Mouse (Mus musculus): ENCODE measurements around the gene Scamp5. TPM values are rescaled to one million over a fixed set of nuclear protein-coding genes. Genes with fewer than 3 reads are reported as not detected.

Gene Scamp5
- polyA plus RNA-seq, 1 experiment from 2014 or later, result 17.3 TPM

DNA sequence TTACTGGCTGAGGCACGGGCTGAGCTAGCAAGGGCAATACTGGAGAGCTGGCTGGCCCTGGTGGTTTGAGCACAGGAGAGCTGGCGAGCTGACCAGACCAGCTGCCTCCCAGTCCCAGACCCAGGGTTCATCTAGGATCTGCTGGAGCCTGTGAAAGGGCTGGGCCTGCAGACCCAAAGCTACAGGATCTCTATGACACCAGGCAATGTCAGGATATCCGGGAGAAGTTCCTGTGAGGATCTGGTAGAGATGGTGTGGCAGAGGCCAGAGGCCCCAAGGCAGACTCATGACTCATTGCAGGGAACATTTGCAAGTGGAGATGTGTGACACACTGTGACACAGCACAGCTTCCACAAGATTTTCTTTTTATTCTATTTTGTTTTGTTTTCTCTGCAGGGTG, 42.7 kb downstream of the Scamp5 start:
- H3K4me3 ChIP-seq, result no peak overlapping the region
- 80% methylated on average over 3 of the region's 3 CpGs for WGBS

DNA sequence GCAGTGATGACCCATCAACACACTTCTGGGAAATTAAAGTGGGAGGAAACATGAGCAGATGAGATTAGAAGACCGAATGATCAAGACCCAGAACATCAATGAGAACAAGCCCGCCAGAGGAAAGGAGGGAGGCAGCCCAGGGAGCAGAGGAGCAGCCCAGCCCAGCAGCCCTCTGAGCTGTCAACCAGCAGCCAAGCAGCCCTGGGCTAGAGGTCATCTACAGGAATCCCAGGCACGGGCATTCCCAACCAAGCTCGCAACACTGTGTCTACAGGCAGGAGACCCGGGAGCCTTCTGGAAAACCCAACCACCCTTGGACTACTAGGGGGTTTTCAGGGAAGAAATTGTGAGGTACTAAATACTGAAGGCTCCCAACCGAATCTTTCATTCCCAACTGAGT, 43.8 kb downstream of the Scamp5 start:
- Histone ChIP-seq H3K27ac (replicated peaks) (no peak overlapping the region), H3K4me1 (peaks cover 23% of the 10 kb centered on the region), H3K9me3 (replicated peaks) (no peaks in the 10 kb centered on the region), H3K27me3 (ENCODE audit: low read depth, poor library complexity, severe bottlenecking) (no peaks in the 10 kb centered on the region), H3K36me3 (peaks cover 10% of the 10 kb centered on the region; the same call in 1 of the 2 replicates), H3K4me3 (no peak overlapping the region)
- 78% methylated on average over 6 of the region's 6 CpGs for WGBS
- no peak for DNase-seq (ENCODE audit: low spot score)

More for the DNA sequence above, 42.7 kb downstream of the Scamp5 start:
- H3K27me3 ChIP-seq (ENCODE audit: low read depth, poor library complexity, severe bottlenecking), result no peaks in the 10 kb centered on the region
- peaks cover 8% of the 10 kb centered on the region; the same call in 1 of the 2 replicates for H3K36me3 ChIP-seq
- H3K9me3 ChIP-seq (replicated peaks), result no peaks in the 10 kb centered on the region
- DNase-seq (ENCODE audit: low spot score), result no peak
- no peak overlapping the region for H3K27ac ChIP-seq (replicated peaks)
- H3K4me1 ChIP-seq, result peaks cover 29% of the 10 kb centered on the region

DNA sequence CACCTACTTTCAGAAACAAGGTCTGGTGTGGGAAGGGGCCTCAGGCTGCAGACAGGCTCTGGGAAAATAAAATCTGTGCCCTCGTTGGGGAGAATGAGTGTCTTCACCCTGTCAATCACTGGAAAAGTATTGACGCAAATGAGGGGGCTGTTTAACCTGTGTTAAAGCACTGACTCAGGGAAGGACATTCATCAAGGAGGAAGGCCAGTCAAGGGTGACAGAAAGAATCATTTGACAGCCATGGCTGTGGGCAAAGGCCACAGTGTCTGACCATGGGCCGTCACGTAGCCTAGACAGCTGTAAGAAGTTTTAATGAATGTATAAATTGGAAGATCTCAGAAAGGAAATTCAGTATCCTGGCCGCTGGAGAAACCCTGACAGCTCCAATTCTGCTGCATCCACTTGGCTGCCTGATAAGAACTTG, 46.2 kb downstream of the Scamp5 start:
- peaks cover 10% of the 10 kb centered on the region for H3K4me1 ChIP-seq
- H3K4me3 ChIP-seq, result no peak overlapping the region
- DNase-seq (ENCODE audit: low spot score), result no peak
- WGBS, result 75% methylated on average over 5 of the region's 5 CpGs
- H3K27me3 ChIP-seq (ENCODE audit: low read depth, poor library complexity, severe bottlenecking), result no peaks in the 10 kb centered on the region
- H3K27ac ChIP-seq (replicated peaks), result no peak overlapping the region
- peaks cover 21% of the 10 kb centered on the region; the same call in 1 of the 2 replicates for H3K36me3 ChIP-seq
- H3K9me3 ChIP-seq (replicated peaks), result no peaks in the 10 kb centered on the region

DNA sequence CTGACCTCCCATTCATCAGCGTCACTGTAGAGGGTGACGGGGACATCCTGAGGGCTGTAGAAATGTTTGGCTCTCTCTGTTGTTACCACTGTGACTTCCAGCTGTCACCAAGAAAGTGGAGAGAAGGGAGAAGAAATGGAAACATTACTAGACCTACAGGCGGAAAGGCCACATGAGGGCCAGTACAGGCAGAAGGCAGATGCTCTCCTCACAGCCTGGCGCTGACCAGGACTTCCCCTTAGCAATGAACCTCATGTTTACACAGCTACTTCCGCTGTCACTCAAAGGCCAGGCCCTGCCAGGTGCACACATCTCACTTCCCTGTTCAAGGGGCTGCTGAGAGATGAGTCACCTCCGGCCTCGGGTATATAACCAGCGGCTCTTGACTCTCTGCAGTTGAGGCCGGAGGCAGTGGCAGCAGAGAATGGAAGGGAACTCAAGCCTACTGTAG, 46.7 kb downstream of the Scamp5 start:
- no peak overlapping the region for H3K4me3 ChIP-seq
- H3K36me3 ChIP-seq, result peaks cover 21% of the 10 kb centered on the region; the same call in 1 of the 2 replicates
- no peaks in the 10 kb centered on the region for H3K27me3 ChIP-seq (ENCODE audit: low read depth, poor library complexity, severe bottlenecking)
- WGBS, result 82% methylated on average over 9 of the region's 9 CpGs
- no peak for DNase-seq (ENCODE audit: low spot score)
- peaks cover 10% of the 10 kb centered on the region for H3K4me1 ChIP-seq
- H3K27ac ChIP-seq (replicated peaks), result no peak overlapping the region
- H3K9me3 ChIP-seq (replicated peaks), result no peaks in the 10 kb centered on the region

DNA sequence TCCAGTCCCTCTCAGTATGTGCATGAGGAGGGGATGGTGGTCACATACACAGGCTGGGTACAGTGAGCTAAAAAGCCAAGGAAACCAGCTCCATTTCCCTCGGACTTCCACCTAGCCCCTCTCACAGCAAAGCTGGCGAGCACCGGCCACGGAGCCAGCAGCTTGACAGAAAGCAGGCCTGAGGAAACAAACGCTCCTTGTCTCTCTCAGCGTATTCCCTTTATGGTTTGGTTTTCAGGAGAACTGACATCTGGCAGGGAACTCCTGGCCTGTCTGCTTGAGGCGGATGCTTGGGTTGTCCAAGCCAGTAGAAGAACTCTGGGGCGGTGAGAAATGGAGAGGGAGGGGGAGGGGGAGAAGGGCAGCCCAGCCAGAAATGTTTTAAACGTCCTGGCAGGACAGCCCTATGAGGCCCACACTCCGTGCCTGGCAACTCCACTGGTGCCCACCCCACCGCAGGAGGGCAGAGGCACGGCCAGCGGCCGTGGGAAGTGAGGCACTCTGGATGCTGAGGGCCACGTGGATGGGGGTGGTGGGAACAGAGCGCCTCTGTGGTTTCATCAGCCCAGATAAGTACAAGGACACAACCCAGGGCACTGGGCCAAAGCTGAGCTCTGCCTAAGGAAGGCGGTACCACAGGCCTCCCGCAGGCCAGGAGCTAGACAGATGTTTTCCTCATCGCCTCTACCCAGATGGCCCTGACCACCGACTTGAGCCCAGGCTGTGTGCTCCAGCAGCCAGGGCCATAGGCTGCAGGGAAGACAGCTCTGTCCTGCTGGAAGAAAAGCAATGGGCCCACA, 47.3 kb downstream of the Scamp5 start:
- H3K36me3 ChIP-seq, result 0 out of 2 replicates have a peak, but pooled peaks cover 21% of the 10 kb centered on the region
- peak overlapping the region; percentile 33 for H3K27ac ChIP-seq (replicated peaks)
- no peaks in the 10 kb centered on the region for H3K9me3 ChIP-seq (replicated peaks)
- H3K4me1 ChIP-seq, result peaks cover 10% of the 10 kb centered on the region
- DNase-seq (ENCODE audit: low spot score), result no peak
- H3K4me3 ChIP-seq, result no peak overlapping the region
- WGBS, result 73% methylated on average over 20 of the region's 20 CpGs
- H3K27me3 ChIP-seq (ENCODE audit: low read depth, poor library complexity, severe bottlenecking), result no peaks in the 10 kb centered on the region

DNA sequence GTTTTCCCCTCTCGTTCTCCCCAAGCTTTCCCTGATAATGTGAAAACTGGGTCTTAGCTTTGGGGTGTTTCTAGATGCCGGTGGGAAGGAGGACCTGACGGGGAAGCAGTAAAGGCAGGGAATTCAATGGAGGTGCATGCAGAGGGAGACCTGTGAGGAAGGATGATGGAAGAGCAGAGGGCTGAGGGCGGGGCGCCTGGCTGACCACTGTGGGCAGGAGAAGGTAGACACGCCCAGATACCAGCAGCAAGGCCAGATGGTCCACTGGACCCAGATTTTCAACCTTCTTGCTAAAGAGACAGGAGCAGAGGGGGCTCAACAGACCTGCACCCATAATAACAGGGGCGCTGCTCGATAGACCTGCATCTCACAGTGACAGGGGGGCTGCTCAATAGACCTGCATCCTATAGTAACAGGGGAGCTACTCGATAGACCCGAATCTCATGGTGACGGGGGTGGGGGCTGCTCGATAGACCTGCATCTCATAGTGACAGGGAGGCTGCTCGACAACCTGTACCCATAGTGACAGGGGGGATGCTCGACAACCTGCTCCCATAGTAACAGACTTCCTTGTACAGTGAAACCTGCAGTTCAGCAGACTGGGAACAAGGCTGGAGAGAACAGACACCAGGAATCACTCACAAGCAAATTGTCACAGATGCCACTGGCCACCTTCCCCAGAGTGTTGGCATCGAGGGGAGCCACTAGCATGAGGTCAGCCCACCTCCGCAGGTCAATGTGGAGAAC, 48.2 kb downstream of the Scamp5 start:
- H3K27ac ChIP-seq (replicated peaks), result peak overlapping the region; percentile 33; the same call in 1 of the 2 replicates
- WGBS, result 90% methylated on average over 16 of the region's 16 CpGs

DNA sequence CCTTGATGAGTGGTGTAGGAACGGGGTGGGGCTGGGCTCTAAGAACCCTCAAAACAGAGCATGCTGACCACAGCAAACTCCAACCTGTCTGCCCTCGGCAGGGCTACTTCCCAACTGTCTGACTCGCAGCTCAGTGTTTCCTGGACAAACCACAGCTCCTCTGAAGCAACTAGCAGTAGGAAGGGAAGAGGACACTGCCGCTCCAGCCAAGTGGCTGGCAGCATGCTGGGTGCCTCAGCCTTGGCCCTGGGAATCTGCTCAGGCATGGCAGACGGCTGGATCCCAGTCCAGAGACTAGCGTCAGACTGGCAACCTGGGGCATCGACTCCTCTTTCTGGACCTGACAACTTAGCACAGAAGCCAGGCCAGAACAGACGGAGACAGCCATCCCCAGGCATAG, 50.5 kb downstream of the Scamp5 start:
- WGBS, result 85% methylated on average over 8 of the region's 8 CpGs
- DNase-seq (ENCODE audit: low spot score), result no peak
- peaks cover 33% of the 10 kb centered on the region for H3K36me3 ChIP-seq
- H3K4me1 ChIP-seq, result peaks cover 10% of the 10 kb centered on the region
- H3K9me3 ChIP-seq (replicated peaks), result no peaks in the 10 kb centered on the region
- no peak overlapping the region for H3K4me3 ChIP-seq
- H3K27me3 ChIP-seq (ENCODE audit: low read depth, poor library complexity, severe bottlenecking), result no peaks in the 10 kb centered on the region
- no peak overlapping the region for H3K27ac ChIP-seq (replicated peaks)

More for the DNA sequence above, 48.2 kb downstream of the Scamp5 start:
- Histone ChIP-seq H3K4me3 (no peak overlapping the region), H3K36me3 (peaks cover 26% of the 10 kb centered on the region), H3K9me3 (replicated peaks) (no peaks in the 10 kb centered on the region), H3K4me1 (peaks cover 10% of the 10 kb centered on the region), H3K27me3 (ENCODE audit: low read depth, poor library complexity, severe bottlenecking) (no peaks in the 10 kb centered on the region)
- no peak for DNase-seq (ENCODE audit: low spot score)

DNA sequence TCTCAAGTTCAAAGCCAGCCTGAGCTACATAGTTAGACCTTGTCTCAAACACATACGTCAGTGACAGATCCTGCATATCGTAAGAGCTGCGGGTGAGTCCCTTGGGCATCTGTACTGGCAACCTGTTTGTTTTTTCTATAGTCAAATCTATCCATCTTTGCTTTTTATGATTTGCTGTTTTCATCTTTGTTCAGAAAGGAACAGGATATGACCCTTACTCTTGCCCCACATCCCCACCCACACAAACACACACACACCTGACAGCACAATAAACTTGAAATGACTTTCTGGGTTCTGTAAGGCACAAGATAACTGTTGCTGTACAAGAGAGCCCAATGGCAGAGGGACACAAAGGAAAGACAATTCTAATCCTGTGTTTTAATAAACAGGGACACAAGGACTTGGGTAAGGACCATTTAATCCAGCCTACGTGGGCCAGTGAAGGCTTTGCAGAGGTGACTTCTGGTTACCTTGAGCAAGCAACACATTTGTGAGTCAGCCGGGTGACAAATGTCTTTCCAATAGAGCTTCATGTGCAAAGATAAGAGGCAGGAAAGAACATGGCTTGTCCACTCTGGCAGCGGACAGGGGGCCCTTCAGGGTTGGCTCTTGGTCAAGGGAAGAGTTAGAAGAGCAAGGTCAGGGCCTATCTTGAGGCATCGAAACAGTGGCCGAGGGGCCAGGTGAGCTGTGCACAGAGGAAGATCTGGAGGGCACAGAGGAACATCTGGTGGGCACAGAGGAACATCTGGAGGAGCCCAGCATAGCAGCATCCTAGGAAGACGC, 60.5 kb downstream of the Scamp5 start:
- no peak overlapping the region for H3K27ac ChIP-seq (replicated peaks)
- no peaks in the 10 kb centered on the region for H3K27me3 ChIP-seq (ENCODE audit: low read depth, poor library complexity, severe bottlenecking)
- 92% methylated on average over 9 of the region's 9 CpGs for WGBS
- no peak overlapping the region for H3K4me3 ChIP-seq
- H3K4me1 ChIP-seq, result no peaks in the 10 kb centered on the region
- no peaks in the 10 kb centered on the region for H3K36me3 ChIP-seq
- DNase-seq (ENCODE audit: low spot score), result no peak
- no peaks in the 10 kb centered on the region for H3K9me3 ChIP-seq (replicated peaks)

DNA sequence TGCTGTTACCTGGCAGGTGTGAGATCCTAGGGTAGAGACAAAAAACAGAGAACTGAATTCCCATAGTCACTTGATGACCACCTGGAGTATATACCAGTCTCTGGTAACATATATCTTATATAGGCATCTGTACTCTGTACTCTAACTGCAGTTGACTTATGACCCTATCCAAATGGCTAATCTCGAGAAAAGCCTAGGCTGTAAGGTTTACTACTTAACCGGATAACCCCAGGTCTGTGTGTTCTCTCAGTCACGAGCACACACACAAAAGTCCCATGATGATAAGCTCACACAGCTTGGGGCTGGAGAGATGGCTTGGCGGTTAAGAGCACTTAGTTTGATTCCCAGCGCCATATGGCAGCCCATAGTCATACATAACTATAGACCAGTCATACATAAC, 61.5 kb downstream of the Scamp5 start:
- H3K27me3 ChIP-seq (ENCODE audit: low read depth, poor library complexity, severe bottlenecking), result no peaks in the 10 kb centered on the region
- H3K4me3 ChIP-seq, result no peak overlapping the region
- no peak for DNase-seq (ENCODE audit: low spot score)
- no peak overlapping the region for H3K27ac ChIP-seq (replicated peaks)
- H3K4me1 ChIP-seq, result no peaks in the 10 kb centered on the region
- H3K36me3 ChIP-seq, result no peaks in the 10 kb centered on the region
- 94% methylated on average over 5 of the region's 5 CpGs for WGBS
- H3K9me3 ChIP-seq (replicated peaks), result no peaks in the 10 kb centered on the region; the same call in 1 of the 2 replicates

DNA sequence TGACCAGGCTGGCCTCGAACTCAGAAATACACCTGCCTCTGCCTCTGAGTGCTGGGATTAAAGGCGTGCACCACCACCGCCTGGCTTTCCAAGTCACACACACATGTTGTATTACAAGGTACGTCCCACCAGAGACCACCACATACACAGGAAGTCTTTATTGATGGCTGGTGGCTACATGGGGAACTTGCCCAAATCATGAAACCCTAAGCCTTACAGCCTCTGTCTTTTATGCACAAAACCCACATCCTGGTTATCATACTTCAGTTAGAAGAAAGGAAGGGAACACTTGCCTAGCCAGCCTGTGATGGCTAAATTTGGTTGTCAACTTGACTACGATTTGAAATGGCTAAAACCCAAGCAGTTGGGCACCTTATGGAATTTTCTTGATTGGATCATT, 63.8 kb downstream of the Scamp5 start:
- Histone ChIP-seq H3K27me3 (ENCODE audit: low read depth, poor library complexity, severe bottlenecking) (no peaks in the 10 kb centered on the region), H3K27ac (replicated peaks) (no peak overlapping the region), H3K4me1 (no peaks in the 10 kb centered on the region), H3K9me3 (replicated peaks) (peaks cover 18% of the 10 kb centered on the region), H3K36me3 (no peaks in the 10 kb centered on the region), H3K4me3 (no peak overlapping the region)
- DNase-seq (ENCODE audit: low spot score), result no peak
- 88% methylated on average over 5 of the region's 5 CpGs for WGBS

DNA sequence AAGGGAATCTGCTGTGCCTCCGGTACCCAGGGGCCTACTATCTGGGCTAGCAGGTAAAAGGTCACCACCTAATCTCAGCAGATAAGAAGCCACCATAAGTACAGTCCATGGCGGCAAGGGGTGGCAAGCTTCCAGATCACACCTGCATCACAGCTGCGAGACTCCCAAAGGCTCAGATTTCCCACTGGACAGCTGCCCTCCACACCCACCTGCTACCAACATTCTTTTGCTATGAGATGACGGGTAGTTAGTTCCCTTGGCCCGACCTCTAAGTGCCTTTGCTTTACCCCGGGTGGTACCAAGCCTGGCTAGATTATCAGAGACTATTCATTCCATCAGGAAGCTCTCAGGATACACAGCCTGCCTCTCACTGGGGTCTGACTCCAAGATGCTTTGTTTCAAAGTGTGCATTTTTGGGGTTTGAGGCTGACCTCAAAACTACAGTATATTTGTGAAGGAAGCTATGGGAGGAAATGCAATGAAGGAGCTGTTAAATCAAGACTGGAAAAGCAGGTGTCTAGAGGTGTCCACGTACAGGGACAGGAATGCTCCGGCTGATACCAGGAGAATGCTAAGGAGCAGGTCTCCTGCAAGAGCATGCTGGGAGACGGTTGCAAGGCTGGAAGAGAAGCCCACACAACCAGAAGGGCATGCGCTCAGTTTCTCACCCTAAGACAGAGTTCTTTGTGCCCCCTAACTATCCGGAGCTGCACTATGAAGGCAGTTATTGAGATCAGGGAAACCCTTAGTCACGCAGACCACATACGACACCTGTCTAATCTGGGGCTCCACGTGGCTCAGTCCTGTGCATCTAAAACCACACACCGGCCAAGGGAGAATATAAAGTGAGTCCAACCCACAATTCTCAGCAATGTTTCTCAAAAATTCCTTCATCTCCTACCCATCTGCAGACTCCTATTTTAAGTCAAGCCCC, 65.3 kb downstream of the Scamp5 start:
- H3K4me3 ChIP-seq, result no peak overlapping the region
- H3K4me1 ChIP-seq, result no peaks in the 10 kb centered on the region
- no peaks in the 10 kb centered on the region for H3K27me3 ChIP-seq (ENCODE audit: low read depth, poor library complexity, severe bottlenecking)
- H3K27ac ChIP-seq (replicated peaks), result no peak overlapping the region
- WGBS, result 87% methylated on average over 15 of the region's 15 CpGs
- no peaks in the 10 kb centered on the region for H3K36me3 ChIP-seq
- peaks cover 24% of the 10 kb centered on the region for H3K9me3 ChIP-seq (replicated peaks)
- no peak for DNase-seq (ENCODE audit: low spot score)

Measured in midbrain, embryonic 10.5 days (tissue).